Mouse (Mus musculus) cerebellum, adult 2 months (tissue): ENCODE measurements at regions not wholly inside any gene's neighbourhood (a gene's known extent, or its start where the extent isn't known, plus 50 kb on each side); places are given as distances from the start of the nearest gene placed in this dataset.

ENCODE experiments used
- CTCF ChIP-seq: fragments of 200-500 bp; IDR thresholded peaks from 2 replicates; pipeline ENCODE4 v1.5.1; 2011; ENCODE audit warnings: low read depth, mild to moderate bottlenecking, control low read depth, low read length, moderate library complexity, borderline replicate concordance; ENCODE audit not compliant: insufficient read depth
- POLR2A ChIP-seq: fragments of 200-500 bp; IDR thresholded peaks from 2 replicates; pipeline ENCODE4 v1.6.1; 2011; ENCODE audit warnings: low read length, control low read depth, borderline replicate concordance; ENCODE audit not compliant: insufficient read depth

GRCm38 (mm10) chr9:97247621-97248020, 122.1 kb downstream of the Trim42 start:
- TF ChIP-seq CTCF: no peak
- TF ChIP-seq POLR2A: no peak
